Mouse (Mus musculus) forebrain, embryonic 16.5 days (tissue): ENCODE data around the gene Mbd5. TPM values are rescaled to one million over a fixed set of nuclear protein-coding genes. Genes with fewer than 3 reads are reported as not detected.
A peak's percentile ranks its signal among the peaks of the same experiment; 100 is the strongest.
"Not testable (repeated sequence)": the region's sequence is repeated elsewhere in the genome, so short reads cannot be mapped to it uniquely, and the experiment has no call there.

Experiments
- ATAC-seq: fragments of 200-750 bp; cut with Nextera tagmentation; 2 replicates; pipeline ENCODE4 v1.8.0; 2017; ENCODE audit warnings: mild to moderate bottlenecking, moderate library complexity
- H3K27ac ChIP-seq: fragments of 300-500 bp; sonication (generic); 2 replicates; pipeline ENCODE4 v1.5.1; 2014; ENCODE audit warnings: low read length, control low read depth
- H3K27me3 ChIP-seq: fragments of 300-500 bp; sonication (generic); replicated peaks from 2 replicates; pipeline ENCODE4 v1.6.1; 2014; ENCODE audit warnings: low read length; ENCODE audit not compliant: control insufficient read depth, insufficient read depth
- H3K36me3 ChIP-seq: fragments of 300-500 bp; sonication (generic); 2 replicates; pipeline ENCODE4 v1.6.1; 2014; ENCODE audit not compliant: control insufficient read depth, insufficient read depth
- H3K4me1 ChIP-seq: fragments of 300-500 bp; sonication (generic); replicated peaks from 2 replicates; pipeline ENCODE4 v1.6.1; 2014; ENCODE audit warnings: low read length; ENCODE audit not compliant: control insufficient read depth, insufficient read depth
- H3K4me2 ChIP-seq: fragments of 300-500 bp; sonication (generic); 2 replicates; pipeline ENCODE4 v1.6.1; 2014; ENCODE audit warnings: mild to moderate bottlenecking, low read length, control low read depth
- H3K4me3 ChIP-seq: fragments of 300-500 bp; sonication (generic); replicated peaks from 2 replicates; pipeline ENCODE4 v1.5.1; 2014; ENCODE audit warnings: mild to moderate bottlenecking, low read length, control low read depth
- H3K9ac ChIP-seq: fragments of 300-500 bp; sonication (generic); replicated peaks from 2 replicates; pipeline ENCODE4 v1.6.1; 2014; ENCODE audit warnings: low read depth, low read length, control low read depth
- H3K9me3 ChIP-seq: fragments of 300-500 bp; sonication (generic); 2 replicates; pipeline ENCODE4 v1.6.1; 2016; ENCODE audit warnings: low read length; ENCODE audit not compliant: control insufficient read depth
- WGBS: fragments of 180-500 bp; shearing (Covaris S2); extraction: QIAGEN DNeasy Blood & Tissue Kit; methylation state at CpG from one replicate; pipeline ENCODE4 v1.1.7; 2014; 5-methylcytosine and 5-hydroxymethylcytosine counted together
- polyA plus RNA-seq: library from polyadenylated mRNA; unstranded; fragments of >200 nt; fragmentation: Nextera tagmentation; extraction: Ambion mirVana; gene quantifications from 2 replicates; pipeline ENCODE4 v1.2.1, GENCODE M21; 2015

The Mbd5 gene
- polyA plus RNA-seq, 1 experiment from 2014 or later = 40.1 TPM

DNA sequence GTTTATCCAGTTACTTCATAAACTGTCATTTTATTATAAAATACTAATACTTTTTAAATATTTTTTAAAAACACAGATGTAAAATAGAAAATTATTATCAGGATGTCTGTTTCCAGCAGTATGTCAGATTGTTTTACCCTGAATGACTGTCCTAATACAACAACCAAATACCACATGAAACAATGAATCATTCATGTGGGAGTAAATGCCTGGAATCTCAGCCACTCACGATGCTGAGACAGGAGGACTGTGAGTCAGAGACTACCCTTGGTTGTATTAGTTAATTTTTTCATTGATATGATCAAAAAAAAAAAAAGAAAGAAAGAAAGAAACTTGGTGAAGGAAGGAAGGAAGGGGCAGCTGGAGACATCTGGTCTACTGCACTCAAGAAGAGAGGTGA lies 254.8 kb downstream of the Mbd5 start:
- ATAC-seq = no peak
- WGBS = 66% methylated on average over 1 of the region's 1 CpGs
- no peak overlapping the region for H3K4me3 ChIP-seq
- H3K27me3 ChIP-seq = no peaks in the 10 kb centered on the region
- H3K4me1 ChIP-seq = no peaks in the 10 kb centered on the region
- H3K9me3 ChIP-seq = no peaks in the 10 kb centered on the region
- H3K27ac ChIP-seq = no peak overlapping the region
- no peaks in the 10 kb centered on the region for H3K36me3 ChIP-seq
- no peak overlapping the region for H3K4me2 ChIP-seq
- no peak overlapping the region for H3K9ac ChIP-seq

DNA sequence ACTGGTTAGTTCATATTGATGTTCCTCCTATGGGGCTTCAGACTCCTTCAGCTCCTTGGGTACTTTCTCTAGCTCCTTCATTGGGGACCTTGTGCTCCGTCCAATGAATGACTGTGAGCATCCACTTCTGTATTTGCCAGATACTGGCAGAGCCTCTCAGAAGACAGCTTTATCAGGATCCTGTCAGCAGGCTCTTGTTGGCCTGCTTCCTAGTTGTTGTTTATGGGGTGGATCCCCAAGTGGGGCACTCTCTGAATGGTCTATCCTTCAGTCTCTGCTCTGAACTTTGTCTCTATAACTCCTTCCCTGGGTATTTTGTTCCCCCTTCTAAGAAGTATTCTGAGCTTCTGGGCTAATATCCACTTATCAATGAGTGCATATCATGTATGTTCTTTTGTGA lies 256.4 kb downstream of the Mbd5 start:
- not testable (repeated sequence) for H3K27ac ChIP-seq, H3K27me3 ChIP-seq, ATAC-seq, H3K4me1 ChIP-seq, H3K36me3 ChIP-seq, H3K9me3 ChIP-seq, H3K4me2 ChIP-seq, H3K4me3 ChIP-seq, H3K9ac ChIP-seq
- 95% methylated on average over 1 of the region's 1 CpGs for WGBS

DNA sequence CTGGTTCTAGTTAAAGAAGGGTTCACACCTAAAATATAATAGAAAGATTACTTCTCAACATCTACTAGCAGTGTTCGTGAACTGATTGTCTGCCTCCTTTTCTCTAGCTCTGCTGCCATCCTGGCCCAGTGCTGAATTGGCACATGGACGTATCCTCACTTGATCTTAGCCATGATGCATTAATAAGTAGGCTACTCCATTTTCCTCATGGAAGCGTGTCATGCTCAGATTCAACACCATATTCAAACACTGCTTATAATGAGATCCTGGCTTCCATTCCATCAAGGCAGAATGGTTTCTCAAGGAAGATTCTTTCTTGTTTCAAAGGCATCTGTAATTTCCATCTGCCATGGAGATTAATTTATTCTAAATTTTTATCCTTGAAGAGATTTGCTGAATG lies 260.0 kb downstream of the Mbd5 start:
- Histone ChIP-seq H3K27ac (no peak overlapping the region), H3K4me3 (no peak overlapping the region), H3K4me2 (no peak overlapping the region), H3K9me3 (no peaks in the 10 kb centered on the region), H3K4me1 (no peaks in the 10 kb centered on the region), H3K9ac (no peak overlapping the region), H3K27me3 (no peaks in the 10 kb centered on the region), H3K36me3 (no peaks in the 10 kb centered on the region)
- ATAC-seq = peak; percentile 84
- WGBS = 60% methylated on average over 3 of the region's 3 CpGs

DNA sequence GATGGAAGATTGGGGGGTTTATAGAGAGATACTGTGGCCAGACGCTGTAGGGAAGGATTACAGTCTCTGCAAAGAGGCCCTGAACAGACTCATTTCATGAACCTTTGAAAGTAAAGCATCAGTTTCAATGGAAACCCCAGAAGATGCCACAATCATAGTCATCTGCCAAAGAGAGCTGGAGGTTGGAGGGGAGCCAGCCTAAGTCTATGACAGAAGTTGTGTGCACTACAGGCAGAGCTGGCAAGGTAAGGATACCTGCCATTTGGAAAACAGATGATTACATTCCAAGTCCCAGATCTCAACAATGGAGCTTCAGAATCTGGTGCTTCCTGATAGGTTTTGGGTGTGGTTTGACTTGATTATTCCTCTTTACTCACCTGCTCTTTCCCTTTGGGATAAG lies 261.1 kb downstream of the Mbd5 start:
- Histone ChIP-seq H3K4me2 (no peak overlapping the region), H3K36me3 (no peaks in the 10 kb centered on the region), H3K4me3 (no peak overlapping the region), H3K9me3 (no peaks in the 10 kb centered on the region), H3K27ac (no peak overlapping the region), H3K9ac (no peak overlapping the region), H3K4me1 (no peaks in the 10 kb centered on the region), H3K27me3 (no peaks in the 10 kb centered on the region)
- 94% methylated on average over 1 of the region's 1 CpGs for WGBS
- ATAC-seq = no peak

DNA sequence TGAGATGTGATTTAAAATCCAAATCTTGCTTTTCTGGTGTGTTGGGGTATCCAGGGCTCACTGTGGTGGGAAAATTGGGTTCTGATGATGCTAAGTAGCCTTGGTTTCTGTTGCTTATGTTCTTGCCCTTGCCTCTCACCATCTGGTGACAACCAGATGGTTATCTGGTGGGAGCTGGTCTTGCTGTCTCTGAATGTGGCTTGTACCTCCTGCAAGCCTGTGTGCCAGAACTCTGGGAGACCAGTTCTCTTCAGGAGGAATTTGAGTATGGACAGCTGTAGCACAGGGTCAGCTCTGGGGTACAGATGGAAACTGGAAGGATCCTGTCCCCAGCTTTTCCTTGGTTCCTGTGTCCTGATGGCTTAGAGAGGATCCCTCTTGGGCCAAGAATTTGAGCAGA lies 280.4 kb downstream of the Mbd5 start:
- no peak overlapping the region for H3K9ac ChIP-seq
- H3K27ac ChIP-seq = no peak overlapping the region
- H3K4me2 ChIP-seq = no peak overlapping the region
- no peaks in the 10 kb centered on the region for H3K4me1 ChIP-seq
- H3K4me3 ChIP-seq = no peak overlapping the region
- H3K9me3 ChIP-seq = no peaks in the 10 kb centered on the region
- H3K36me3 ChIP-seq = no peaks in the 10 kb centered on the region
- no peak for ATAC-seq
- no peaks in the 10 kb centered on the region for H3K27me3 ChIP-seq

DNA sequence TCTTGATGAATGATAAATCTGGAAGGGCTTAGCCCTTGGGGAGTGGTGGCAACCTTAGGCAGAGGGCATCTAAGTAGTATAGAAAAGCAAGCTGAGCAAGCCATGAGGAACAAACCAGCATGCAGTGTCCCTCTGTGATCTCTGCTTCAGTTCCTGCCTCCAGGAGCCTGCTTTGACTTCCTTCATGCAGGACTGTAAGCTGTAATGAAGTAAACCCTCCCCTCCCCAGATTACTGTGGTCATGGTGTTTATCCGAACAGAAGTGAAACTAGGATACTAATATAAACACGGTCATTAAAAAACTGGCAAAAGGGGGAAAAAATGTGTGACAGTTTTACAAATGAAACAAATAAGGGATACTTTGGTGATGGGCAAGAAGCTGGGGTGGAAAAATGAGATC lies 284.8 kb downstream of the Mbd5 start:
- ATAC-seq = no peak
- no peak overlapping the region for H3K4me2 ChIP-seq
- no peak overlapping the region for H3K4me3 ChIP-seq
- H3K9ac ChIP-seq = no peak overlapping the region
- no peaks in the 10 kb centered on the region; the same call in 1 of the 2 replicates for H3K36me3 ChIP-seq
- no peaks in the 10 kb centered on the region for H3K4me1 ChIP-seq
- H3K27me3 ChIP-seq = no peaks in the 10 kb centered on the region
- no peaks in the 10 kb centered on the region for H3K9me3 ChIP-seq
- WGBS = 79% methylated on average over 2 of the region's 2 CpGs
- no peak overlapping the region for H3K27ac ChIP-seq

DNA sequence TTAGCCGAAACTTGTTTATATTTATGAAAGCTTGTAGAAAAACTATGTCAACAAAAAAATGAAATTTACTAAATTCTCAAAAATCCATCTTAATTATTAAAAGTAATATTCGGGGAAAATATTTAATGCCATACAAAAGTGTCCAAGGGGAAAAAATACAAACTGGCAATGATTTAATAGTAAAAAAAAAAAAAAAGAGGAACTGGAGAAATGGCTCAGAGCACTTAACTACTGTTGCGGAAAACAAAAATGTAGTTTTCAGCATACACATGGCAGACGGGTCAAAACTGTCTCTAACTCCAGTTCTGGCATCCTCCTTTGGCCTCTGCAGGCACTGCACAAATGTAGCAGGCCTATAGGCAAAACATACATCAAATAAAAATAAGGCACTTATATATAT lies 292.4 kb downstream of the Mbd5 start:
- WGBS = 94% methylated on average over 4 of the region's 4 CpGs
- H3K9me3 ChIP-seq = no peaks in the 10 kb centered on the region
- ATAC-seq = no peak

DNA sequence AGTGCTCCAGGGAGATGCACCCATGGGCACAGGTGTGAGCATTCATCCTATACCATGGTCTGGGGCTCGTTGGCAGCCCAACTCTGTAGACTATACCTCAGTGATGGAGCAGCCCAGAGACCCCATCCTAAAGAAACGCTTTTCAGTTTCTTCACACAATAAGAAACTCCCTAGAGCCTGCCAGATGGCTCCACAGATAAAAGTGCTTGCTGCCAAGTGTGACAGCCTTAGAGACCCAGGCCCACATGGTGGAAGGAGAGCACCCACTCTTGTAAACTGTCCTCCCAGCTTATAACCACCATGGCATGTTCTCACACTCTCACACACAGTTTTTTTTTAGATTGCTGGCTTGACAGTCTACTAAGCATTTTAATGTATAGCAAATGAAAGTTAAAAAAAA lies 314.8 kb downstream of the Mbd5 start:
- Histone ChIP-seq H3K27ac (no peak overlapping the region; the same call in 1 of the 2 replicates), H3K27me3 (no peaks in the 10 kb centered on the region), H3K36me3 (no peaks in the 10 kb centered on the region), H3K9ac (no peak overlapping the region), H3K4me1 (peaks cover 3% of the 10 kb centered on the region), H3K4me2 (no peak overlapping the region), H3K9me3 (no peaks in the 10 kb centered on the region), H3K4me3 (no peak overlapping the region)
- peak; percentile 70; the same call in 1 of the 2 replicates for ATAC-seq
- WGBS = 49% methylated on average over 2 of the region's 2 CpGs

More for the DNA sequence above, 292.4 kb downstream of the Mbd5 start:
- Histone ChIP-seq H3K27me3 (no peaks in the 10 kb centered on the region), H3K4me1 (no peaks in the 10 kb centered on the region), H3K4me3 (no peak overlapping the region), H3K9ac (no peak overlapping the region), H3K4me2 (no peak overlapping the region), H3K27ac (no peak overlapping the region), H3K36me3 (peaks cover 3% of the 10 kb centered on the region; the same call in 1 of the 2 replicates)

DNA sequence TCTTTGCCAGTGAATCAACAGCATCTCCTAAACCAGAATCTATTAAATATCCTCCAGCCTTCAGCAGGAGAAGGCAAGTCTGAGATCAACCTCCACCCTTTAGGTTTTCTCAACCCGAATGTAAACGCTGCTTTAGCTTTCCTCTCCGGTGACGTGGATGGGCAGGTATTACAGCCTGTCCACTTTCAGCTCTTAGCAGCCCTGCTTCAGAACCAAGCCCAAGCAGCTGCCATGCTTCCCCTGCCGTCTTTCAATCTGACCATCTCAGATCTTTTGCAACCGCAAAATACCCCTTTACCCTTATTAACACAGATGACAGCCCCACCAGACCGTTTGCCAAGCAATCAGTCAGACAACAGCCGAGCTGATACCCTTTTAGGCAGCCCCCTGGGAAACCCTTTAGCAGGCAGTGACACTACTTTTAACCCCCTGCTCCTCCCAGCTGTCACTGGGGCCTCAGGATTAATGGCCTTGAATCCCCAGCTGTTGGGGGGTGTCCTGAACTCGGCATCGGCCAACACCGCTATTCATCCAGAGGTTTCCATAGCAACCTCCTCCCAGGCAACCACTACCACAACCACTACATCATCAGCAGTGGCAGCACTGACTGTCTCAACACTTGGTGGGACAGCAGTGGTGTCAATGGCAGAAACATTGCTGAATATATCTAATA lies 323.1 kb downstream of the Mbd5 start:
- Histone ChIP-seq H3K9ac (no peak overlapping the region), H3K27me3 (no peaks in the 10 kb centered on the region), H3K4me1 (no peaks in the 10 kb centered on the region), H3K9me3 (no peaks in the 10 kb centered on the region), H3K27ac (no peak overlapping the region), H3K4me2 (no peak overlapping the region), H3K4me3 (no peak overlapping the region), H3K36me3 (peaks cover 3% of the 10 kb centered on the region; the same call in 1 of the 2 replicates)
- WGBS = 24% methylated on average over 11 of the region's 11 CpGs
- ATAC-seq = peak; percentile 78
